Mouse (Mus musculus) retina, adult 2 months (tissue): ENCODE results near the gene Gbf1.
"Not testable (repeated sequence)": the region's sequence is repeated elsewhere in the genome, so short reads cannot be mapped to it uniquely, and the experiment has no call there.

Source experiments
- DNase-seq: peaks from one replicate; pipeline ENCODE4 v3.0.0-alpha.2; 2012; ENCODE audit warnings: low read depth, low spot score

Gbf1 gene

DNA sequence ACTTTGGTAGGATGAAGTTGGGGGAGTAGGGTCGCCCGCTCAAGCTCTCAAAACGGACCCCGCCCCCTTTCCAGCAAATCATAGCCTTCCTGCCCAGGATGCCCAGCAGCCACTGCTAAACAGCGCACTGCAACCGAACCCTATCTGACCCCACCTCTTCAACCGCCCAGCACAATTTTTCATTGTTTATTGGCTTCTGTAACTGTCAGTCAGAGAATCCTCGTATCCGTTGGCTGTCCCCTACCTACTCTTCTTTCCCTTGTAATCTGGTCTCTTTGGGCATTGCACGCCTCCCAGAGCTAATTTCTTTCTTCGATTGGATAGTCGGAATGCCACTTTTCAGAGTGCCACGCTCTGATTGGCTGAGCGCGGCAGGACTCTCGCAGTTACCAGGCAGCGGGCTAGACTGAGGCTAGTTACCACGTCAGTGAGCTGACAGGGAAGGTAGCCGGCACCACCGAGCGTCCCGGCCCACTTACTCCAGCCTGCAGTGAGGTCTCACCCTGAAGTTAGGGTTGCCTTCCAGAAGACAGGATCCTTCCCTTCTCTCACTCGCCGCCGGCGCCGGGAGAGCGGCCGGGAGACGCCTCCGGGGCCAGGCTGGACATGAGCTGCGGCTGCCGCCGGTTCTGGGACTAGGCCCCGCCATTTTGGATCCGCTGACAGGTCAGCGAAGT lies at the start of gene Gbf1:
Gbf1 (plus strand) TSS at position 383 of the 677 bp plus-strand sequence.
- DNase-seq: peak; percentile 98

GRCm38 (mm10) chr19:46103437-46104186 lies 48.7 kb upstream of the Gbf1 start:
- DNase-seq: no peak

DNA sequence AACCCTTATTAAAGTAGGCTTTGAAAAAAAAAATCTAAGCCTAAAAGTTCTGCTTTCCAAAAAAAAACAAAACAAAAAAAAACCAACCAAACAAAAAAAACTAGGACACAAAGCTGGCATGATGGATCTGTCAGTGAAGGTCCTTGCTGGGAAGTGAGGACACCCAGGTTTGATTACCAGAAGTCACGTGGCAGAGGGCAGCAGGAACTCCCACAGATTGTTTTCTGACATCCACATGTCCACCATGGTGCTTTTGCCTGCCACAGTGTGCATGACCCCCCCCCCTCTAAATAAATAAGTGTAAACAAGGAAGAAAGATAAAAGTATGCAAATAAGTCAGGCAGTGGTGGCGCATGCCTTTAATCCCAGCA lies 48.1 kb upstream of the Gbf1 start:
- no peak for DNase-seq

DNA sequence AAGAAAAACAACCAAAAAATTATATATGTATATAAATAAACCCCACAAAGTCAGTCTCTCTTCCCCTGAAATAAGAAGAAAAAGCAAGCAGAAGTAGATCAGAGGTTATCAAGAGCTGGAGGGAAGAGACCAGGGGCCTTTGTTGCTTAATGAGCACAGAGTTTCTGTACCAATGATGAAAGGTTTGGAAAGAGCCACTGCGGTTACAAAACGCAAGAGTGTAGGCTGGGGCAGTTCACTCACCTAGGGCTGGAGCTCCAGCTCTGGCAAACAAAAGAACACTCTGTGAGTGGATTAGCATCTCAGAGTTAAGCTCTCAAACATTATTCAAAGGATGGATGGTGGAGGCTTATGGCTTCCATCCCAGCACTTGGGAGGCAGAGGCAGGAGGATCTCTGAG lies 42.1 kb upstream of the Gbf1 start:
- no peak for DNase-seq

GRCm38 (mm10) chr19:46110781-46111180 lies 41.5 kb upstream of the Gbf1 start:
- DNase-seq: no peak

- DNase-seq: no peak
Observed at GRCm38 (mm10) chr19:46114617-46115016, 37.7 kb upstream of the Gbf1 start.

DNA sequence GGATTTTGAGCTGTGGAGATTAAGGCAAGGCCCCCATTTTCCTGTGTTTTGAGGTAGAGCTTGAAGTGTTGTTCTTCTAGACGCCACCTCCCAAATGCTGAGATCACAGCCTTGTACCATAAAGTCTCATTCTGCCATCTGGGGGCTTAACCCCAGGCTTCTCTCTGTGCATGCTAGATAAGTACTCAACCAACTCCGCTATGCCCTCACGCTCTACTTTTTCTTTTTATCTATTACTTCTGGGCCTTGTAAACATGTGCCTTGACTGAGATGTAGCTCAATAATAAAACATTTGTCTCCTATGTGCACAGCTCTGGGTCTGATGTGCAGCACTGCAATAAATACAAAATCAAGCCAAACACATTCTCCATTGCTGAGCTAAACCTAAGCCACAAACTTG lies 32.9 kb upstream of the Gbf1 start:
- DNase-seq: no peak

DNA sequence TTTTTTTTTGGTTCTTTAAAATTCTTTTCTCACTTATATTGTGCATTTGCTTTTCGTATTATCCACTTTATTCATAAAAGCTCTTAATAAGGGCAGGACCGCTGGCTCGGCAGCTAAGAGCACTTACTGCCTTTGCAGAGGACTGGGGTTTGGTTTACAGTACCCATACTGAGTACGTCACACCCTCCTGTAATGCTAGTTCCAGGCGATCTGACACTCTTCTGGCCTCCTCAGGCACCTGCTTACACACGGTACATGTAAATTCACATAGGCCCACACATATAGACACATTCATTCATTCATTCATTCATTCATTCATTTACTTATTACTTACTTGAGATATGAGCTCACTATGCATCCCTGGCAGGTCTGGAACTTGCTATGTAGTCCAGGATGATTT lies 31.4 kb upstream of the Gbf1 start:
- no peak for DNase-seq

DNA sequence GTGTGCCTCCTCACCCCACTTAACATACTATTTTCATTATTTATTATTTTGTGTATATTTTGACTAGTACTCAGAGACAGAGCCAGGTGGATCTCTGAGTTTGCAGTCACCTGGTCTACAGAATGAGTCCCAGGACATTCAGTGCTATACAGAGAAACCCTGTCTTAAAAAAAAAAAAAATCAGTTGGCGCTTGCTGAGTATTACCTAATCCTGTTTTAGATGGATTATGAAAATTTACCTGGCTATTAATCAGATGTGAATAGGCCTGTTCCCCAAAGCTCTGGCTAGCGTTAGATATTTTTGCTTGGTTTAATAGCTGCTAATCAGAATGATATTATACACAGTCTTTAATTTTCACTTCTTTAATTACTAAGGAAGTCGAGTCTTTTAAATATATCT lies 28.4 kb upstream of the Gbf1 start:
- DNase-seq: no peak

- DNase-seq: no peak
Observed at GRCm38 (mm10) chr19:46124651-46125050, 27.7 kb upstream of the Gbf1 start.

DNA sequence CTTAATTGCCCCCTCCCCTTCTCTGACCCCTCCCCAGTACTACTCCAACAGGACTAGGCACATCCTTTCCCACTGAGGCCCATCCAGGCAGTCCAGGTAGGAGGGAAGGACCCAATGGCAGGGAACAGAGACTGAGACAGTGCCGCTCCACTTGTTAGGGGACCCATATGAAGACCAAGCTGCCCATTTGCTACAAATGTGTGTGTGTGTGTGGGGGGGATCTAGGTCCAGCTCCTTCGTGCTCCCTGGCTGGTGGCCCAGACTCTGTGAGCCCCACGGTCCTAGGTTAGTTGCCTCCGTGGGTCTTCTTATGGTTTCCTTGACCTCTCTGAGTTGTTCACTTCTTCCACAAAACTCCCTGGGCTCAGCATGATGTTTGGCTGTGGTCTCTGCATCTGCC lies 26.0 kb upstream of the Gbf1 start:
- no peak for DNase-seq

DNA sequence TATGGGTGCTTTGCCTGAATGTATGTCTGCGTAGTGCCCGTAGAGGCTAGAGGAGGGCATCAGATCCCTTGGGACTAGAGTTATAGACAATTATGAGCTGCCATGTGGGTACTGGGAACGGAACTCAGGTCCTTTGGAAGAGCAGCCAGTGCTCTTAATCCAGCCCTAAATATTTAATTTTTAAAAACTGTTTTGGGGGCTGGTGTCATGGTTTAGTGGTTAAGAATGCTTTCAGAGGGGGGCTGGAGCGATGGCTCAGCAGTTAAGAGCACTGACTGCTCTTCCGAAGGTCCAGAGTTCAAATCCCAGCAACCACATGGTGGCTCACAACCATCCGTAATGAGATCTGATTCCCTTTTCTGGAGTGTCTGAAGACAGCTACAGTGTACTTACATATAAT lies 22.6 kb upstream of the Gbf1 start:
- not testable (repeated sequence) for DNase-seq

DNA sequence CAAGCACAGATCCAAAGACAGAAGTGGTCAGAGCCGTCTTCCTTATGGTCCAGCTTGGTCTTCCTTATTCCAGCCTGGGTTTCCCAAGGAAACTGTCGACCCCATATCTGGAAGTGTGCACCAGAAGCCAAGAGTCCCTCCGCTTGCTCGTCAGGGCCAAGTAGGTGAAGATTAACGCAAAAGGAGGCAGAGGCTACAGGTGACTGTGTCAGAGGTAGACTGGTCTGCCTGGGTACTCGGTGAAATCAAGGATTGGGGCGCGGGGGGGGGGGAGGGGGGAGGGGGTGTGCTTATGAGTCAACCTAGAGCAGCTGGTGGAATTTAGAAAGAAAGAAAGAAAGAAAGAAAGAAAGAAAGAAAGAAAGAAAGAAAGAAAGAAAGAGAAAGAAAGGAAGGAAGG lies 21.0 kb upstream of the Gbf1 start:
- DNase-seq: no peak

GRCm38 (mm10) chr19:46131694-46132525 lies 20.4 kb upstream of the Gbf1 start, which contains the start of gene Elovl3:
Elovl3 (plus strand) TSS chr19:46131897.
- DNase-seq: no peak

- DNase-seq: no peak
Observed at GRCm38 (mm10) chr19:46132577-46132976, 19.7 kb upstream of the Gbf1 start.

DNA sequence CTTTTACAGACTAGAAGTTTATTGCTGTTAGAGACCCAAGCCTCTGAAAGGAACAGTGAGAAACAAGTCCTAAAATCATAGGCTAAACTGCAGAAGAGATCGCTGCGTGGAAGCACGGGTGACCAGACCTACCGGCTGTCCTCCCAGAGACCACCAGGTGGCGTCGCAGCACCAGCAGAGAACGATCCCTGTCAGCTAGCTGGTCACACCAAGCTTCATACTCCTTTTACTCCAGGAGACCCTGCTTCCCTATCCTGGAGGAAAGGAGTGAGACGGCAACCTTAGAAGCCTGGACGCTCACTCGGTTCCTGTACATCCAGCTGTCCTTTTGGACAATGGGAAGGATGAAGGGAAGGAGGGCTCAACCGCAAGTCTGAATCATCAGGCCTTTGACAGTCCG lies 17.0 kb upstream of the Gbf1 start:
- peak; percentile 61 for DNase-seq

GRCm38 (mm10) chr19:46135789-46136638 lies 16.3 kb upstream of the Gbf1 start:
- no peak for DNase-seq

GRCm38 (mm10) chr19:46136639-46137580 lies 15.4 kb upstream of the Gbf1 start:
- DNase-seq: no peak

- no peak for DNase-seq
Observed at GRCm38 (mm10) chr19:46140324-46140723, 12.0 kb upstream of the Gbf1 start.

GRCm38 (mm10) chr19:46141091-46141490 lies 11.2 kb upstream of the Gbf1 start:
- DNase-seq: no peak
